Mouse (Mus musculus): ENCODE results near the gene Sdr16c6. TPM values are rescaled to one million over a fixed set of nuclear protein-coding genes. Genes with fewer than 3 reads are reported as not detected.

Sdr16c6 gene
- total RNA-seq (2021), result not detected
- long read RNA-seq, experiment 1, result 0 reads
- long read RNA-seq, experiment 2, result 0 reads

DNA sequence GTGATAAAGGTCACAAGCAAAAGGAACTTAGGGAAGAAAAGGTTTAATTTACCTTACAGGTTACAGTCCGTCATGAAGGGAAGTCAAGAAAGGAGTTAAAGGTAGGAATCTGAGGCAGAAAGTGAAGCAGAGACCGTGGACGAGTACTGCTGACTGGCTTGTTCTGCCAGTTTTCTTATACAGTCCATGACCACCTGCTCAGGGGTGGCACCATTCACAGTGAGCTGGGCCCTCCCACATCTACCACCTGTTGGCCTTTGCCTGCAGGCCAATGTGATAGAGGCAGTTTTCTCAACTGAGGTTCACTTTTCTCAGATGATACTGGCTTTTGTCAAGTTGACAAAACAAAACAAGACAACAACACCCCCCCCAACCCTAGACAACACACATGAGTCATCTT lies at the start of gene Sdr16c6:
TSS of gene Sdr16c6 (minus strand) at position 151 of the 400 bp plus-strand sequence.
- Histone ChIP-seq H3K27ac (no peak within 1 kb of the TSS), H3K4me3 (no peak within 1 kb of the TSS)
- DNase-seq (ENCODE audit: extremely low spot score in 1 of 2, low spot score in 2 of 2), result no peak
- TF ChIP-seq CTCF (IDR thresholded peaks at IDR 0.05), result no peak
- intact Hi-C loops (cut with DNase I), result no loop called here

DNA sequence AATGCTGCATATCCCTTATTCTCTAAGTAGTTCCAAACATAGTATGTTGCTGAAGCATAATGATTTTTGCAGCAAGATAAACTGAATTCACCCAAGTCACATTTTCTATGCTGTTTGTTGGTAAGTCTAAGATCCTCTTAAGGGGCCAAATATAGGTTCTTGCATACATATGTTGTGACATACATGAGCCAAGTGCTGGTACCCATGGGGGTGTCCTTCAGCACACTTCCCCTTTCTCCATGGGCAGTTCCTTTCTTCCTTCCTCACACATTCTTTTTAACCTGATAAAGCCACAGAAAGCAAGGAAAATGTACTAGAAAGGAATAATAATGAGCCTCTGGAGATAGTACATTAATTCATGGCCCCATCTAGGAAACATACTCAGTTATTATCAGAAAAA lies 2.9 kb upstream of the Sdr16c6 start:
- intact Hi-C loops (cut with DNase I), result no loop called here
- H3K27ac ChIP-seq, result no peak overlapping the region
- no peak for TF ChIP-seq CTCF (IDR thresholded peaks at IDR 0.05)
- H3K4me3 ChIP-seq, result no peak overlapping the region
- DNase-seq (ENCODE audit: extremely low spot score in 1 of 2, low spot score in 2 of 2), result no peak

- Histone ChIP-seq H3K4me3 (no peak overlapping the region), H3K27ac (no peak overlapping the region)
- TF ChIP-seq CTCF (IDR thresholded peaks at IDR 0.05), result no peak
- DNase-seq (ENCODE audit: extremely low spot score in 1 of 2, low spot score in 2 of 2), result no peak
- intact Hi-C loops (cut with DNase I), result no loop called here
Measured at GRCm38 (mm10) chr4:4079132-4079531, 1.8 kb upstream of the Sdr16c6 start.

GRCm38 (mm10) chr4:4076001-4076400 lies 1.3 kb downstream of the Sdr16c6 start:
- DNase-seq (ENCODE audit: extremely low spot score in 1 of 2, low spot score in 2 of 2), result no peak
- intact Hi-C loops (cut with DNase I), result no loop called here
- Histone ChIP-seq H3K4me3 (no peak overlapping the region), H3K27ac (no peak overlapping the region)
- no peak for TF ChIP-seq CTCF (IDR thresholded peaks at IDR 0.05)

Other genes starting within 250 kb of the Sdr16c6 start
- gene Gm11808, start 103.9 kb downstream of the Sdr16c6 start, total RNA-seq (2021), result 100 to 1,000 TPM; 145 to 154 TPM